Mouse (Mus musculus) mammary gland, adult 2 months (tissue): Measurements from ENCODE around the gene Ncoa4. TPM values are rescaled to one million over a fixed set of nuclear protein-coding genes. Genes with fewer than 3 reads are reported as not detected.

ENCODE experiments used
- polyA plus RNA-seq: library from polyadenylated mRNA; depleted of rRNA; stranded (reverse); fragments of >200 nt; gene quantifications from 2 replicates; pipeline ENCODE4 v1.2.3, GENCODE M21; 2012; ENCODE audit warnings: low replicate concordance; rRNA removed

Ncoa4 gene
- 41.6 and 96.2 TPM in 2 replicates for polyA plus RNA-seq

DNA sequence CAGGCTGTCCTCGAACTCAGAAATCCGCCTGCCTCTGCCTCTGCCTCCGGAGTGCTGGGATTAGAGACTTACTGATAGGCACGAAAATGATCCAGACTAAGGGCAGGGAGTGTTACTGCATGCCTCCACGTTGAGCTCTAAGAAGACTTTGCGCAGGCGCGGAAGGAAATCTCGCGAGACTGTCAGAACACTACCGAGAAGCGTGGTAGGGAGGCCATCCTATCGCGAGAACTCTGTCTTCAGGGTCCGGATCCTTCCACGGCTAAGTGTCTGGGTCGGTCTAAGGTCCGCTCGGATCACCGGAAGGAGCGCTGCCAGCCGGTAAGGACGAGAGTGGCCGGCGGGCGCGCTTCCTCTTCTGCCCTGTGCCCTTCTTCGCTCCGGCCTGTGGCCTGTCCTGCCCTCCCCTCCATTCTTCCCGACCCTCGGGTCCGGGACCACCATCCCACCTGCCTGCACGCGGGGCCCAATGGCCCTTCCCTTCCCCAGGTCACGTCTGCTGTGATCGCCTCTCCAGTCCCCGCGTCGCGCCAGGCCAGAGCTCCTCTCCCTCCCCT is at the start of gene Ncoa4:
Ncoa4 (plus strand) TSS at position 176 of the 557 bp plus-strand sequence.

DNA sequence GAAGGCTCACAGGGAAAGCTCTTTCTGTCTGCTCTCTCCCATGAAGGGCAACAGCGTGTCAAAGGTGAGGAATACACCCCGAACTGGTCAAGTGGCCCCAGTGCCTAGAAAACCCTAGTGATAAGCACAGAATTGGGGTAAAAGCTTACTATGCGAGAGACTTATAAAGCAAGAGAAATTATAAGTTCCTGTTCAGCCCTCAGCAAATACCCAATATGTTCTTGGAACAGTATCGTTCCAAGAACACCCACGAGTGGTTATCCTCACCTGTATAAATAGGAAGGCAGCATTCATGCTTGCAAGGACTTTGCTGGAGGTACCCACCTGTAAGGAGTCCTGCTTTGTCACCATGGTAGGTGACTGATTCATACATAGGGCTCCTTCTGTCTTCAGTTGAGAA is 17.9 kb upstream of the Ncoa4 start, which contains the start of gene Msmb:
Msmb (plus strand) TSS at position 301 of the 400 bp plus-strand sequence.

DNA sequence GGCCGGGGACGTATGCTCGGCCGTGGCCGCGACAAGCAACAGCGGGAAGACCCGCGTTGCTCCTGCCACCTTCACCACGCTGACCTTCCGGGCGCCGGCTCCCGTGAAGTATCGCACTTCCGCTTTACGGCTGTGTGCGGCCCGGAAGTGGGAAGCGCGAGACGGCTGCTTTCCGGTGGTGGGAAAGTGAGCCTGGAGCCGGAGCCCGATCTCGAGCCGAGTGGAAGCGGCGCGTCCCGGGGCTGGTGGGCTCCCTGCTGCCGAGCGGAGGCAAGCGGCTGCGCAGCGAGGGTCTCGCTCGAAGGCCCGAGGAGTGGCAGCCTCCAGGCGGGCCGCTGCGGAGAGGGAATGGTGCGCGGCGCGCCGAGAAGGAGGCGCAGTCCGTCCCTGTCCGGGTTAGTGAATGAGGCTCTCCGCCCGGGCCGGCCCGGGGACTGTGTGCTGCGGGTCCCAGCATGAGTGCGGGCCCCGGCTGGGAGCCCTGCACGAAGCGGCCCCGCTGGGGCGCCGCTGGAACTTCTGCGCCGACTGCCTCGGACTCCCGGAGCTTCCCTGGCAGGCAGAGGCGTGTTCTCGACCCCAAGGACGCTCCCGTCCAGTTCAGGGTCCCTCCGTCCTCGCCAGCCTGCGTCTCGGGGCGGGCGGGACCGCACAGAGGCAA is 42.3 kb downstream of the Ncoa4 start, which contains the start of the genes Timm23 and Parg:
Timm23 (minus strand) TSS at position 108 of the 661 bp plus-strand sequence.
Parg (plus strand) TSS at position 159 of the 661 bp plus-strand sequence.

Other genes starting within 250 kb of the Ncoa4 start
- 15.8 and 25.1 TPM in 2 replicates for gene Galnt15, start 130.9 kb upstream of the Ncoa4 start, polyA plus RNA-seq
- gene Oxnad1, start 74.5 kb upstream of the Ncoa4 start, polyA plus RNA-seq: 18.0 and 22.6 TPM in 2 replicates
- gene Dph3, start 74.1 kb upstream of the Ncoa4 start, polyA plus RNA-seq: 10.1 and 30.8 TPM in 2 replicates
- not detected in 2 replicates for gene Msmb, start 17.8 kb upstream of the Ncoa4 start, polyA plus RNA-seq
- gene Timm23, start 42.0 kb downstream of the Ncoa4 start, polyA plus RNA-seq: 149 and 243 TPM in 2 replicates
- gene Parg, start 42.1 kb downstream of the Ncoa4 start, polyA plus RNA-seq: 4.5 and 5.1 TPM in 2 replicates
- gene Ogdhl, start 162.2 kb downstream of the Ncoa4 start, polyA plus RNA-seq: 0.20 and 0.68 TPM in 2 replicates
- gene 1700024G13Rik, start 228.5 kb downstream of the Ncoa4 start, polyA plus RNA-seq: not detected in 2 replicates